Mouse (Mus musculus) C2C12 (cell line): ENCODE results near the gene Cd47. TPM values are rescaled to one million over a fixed set of nuclear protein-coding genes. Genes with fewer than 3 reads are reported as not detected.

Experiments
- H3K27me3 ChIP-seq: one replicate; pipeline ENCODE4 v1.6.1; 2011; ENCODE audit not compliant: control insufficient read depth, insufficient read depth, insufficient read length
- H3K36me3 ChIP-seq: one replicate; pipeline ENCODE4 v1.6.1; 2011; ENCODE audit not compliant: control insufficient read depth, insufficient read depth
- H3K4me3 ChIP-seq: one replicate; pipeline ENCODE4 v1.5.1; 2011; ENCODE audit warnings: mild to moderate bottlenecking, control low read depth; ENCODE audit not compliant: poor library complexity, insufficient read depth, severe bottlenecking
- H3K79me2 ChIP-seq: one replicate; pipeline ENCODE4 v1.6.1; 2011; ENCODE audit not compliant: control insufficient read depth, insufficient read depth
- H3K79me3 ChIP-seq: one replicate; pipeline ENCODE4 v1.6.1; 2011; ENCODE audit warnings: low read depth, control low read depth
- H3ac ChIP-seq: one replicate; pipeline ENCODE3; 2011; ENCODE audit warnings: low read depth; ENCODE audit not compliant: control insufficient read depth, insufficient read length
- CEBPB ChIP-seq: IDR thresholded peaks from one replicate; pipeline ENCODE4 v1.6.1; 2011; ENCODE audit warnings: low read depth, mild to moderate bottlenecking, control low read depth, moderate library complexity
- CTCF ChIP-seq: IDR thresholded peaks from one replicate; pipeline ENCODE4 v1.5.1; 2011; ENCODE audit not compliant: control insufficient read depth, insufficient read depth, insufficient read length
- FOSL1 ChIP-seq: IDR thresholded peaks from one replicate; pipeline ENCODE4 v1.8.0; 2011; ENCODE audit warnings: mild to moderate bottlenecking, low read length; ENCODE audit not compliant: poor library complexity, insufficient read depth, severe bottlenecking
- MAX ChIP-seq: IDR thresholded peaks from one replicate; pipeline ENCODE4 v1.6.1; 2011; ENCODE audit warnings: mild to moderate bottlenecking, control low read depth
- MYOD1 ChIP-seq: IDR thresholded peaks from one replicate; pipeline ENCODE4 v1.6.1; 2011; ENCODE audit warnings: low read depth; ENCODE audit not compliant: control insufficient read depth, insufficient read length
- MYOG ChIP-seq: IDR thresholded peaks from one replicate; pipeline ENCODE4 v1.6.1; 2011; ENCODE audit not compliant: control insufficient read depth, insufficient read length; ENCODE audit errors: extremely low read depth
- USF1 ChIP-seq: IDR thresholded peaks from one replicate; pipeline ENCODE4 v1.6.1; 2011; ENCODE audit warnings: low read depth, mild to moderate bottlenecking, control low read depth, moderate library complexity
- polyA plus RNA-seq: library from polyadenylated mRNA; unstranded; fragments of >200 nt; fragmentation: generic; extraction: Trizol; gene quantifications from one replicate; pipeline ENCODE4 v1.2.1, GENCODE M21; 2012; ENCODE audit warnings: missing spikeins

The Cd47 gene
- polyA plus RNA-seq, 1 experiment = 76.0 TPM

GRCm38 (mm10) chr16:49781556-49782156 is 18.7 kb upstream of the Cd47 start:
- no peak overlapping the region for H3K4me3 ChIP-seq
- H3K79me3 ChIP-seq = no peaks in the 10 kb centered on the region
- H3K79me2 ChIP-seq = no peaks in the 10 kb centered on the region
- no peaks in the 10 kb centered on the region for H3K36me3 ChIP-seq
- H3K27me3 ChIP-seq = no peaks in the 10 kb centered on the region
- TF ChIP-seq MAX (no peak), MYOG (no peak), MYOD1 (no peak), CEBPB (no peak), USF1 (no peak), FOSL1 (no peak), CTCF (no peak)
- no peak overlapping the region for H3ac ChIP-seq

GRCm38 (mm10) chr16:49783369-49783768 is 17.0 kb upstream of the Cd47 start:
- Histone ChIP-seq H3K79me3 (no peaks in the 10 kb centered on the region), H3K4me3 (no peak overlapping the region), H3K27me3 (no peaks in the 10 kb centered on the region), H3K36me3 (no peaks in the 10 kb centered on the region), H3ac (no peak overlapping the region), H3K79me2 (no peaks in the 10 kb centered on the region)
- TF ChIP-seq MAX = no peak
- no peak for TF ChIP-seq MYOD1
- no peak for TF ChIP-seq MYOG
- no peak for TF ChIP-seq USF1
- TF ChIP-seq CTCF = no peak
- no peak for TF ChIP-seq FOSL1
- TF ChIP-seq CEBPB = no peak

GRCm38 (mm10) chr16:49786116-49786515 is 14.2 kb upstream of the Cd47 start:
- Histone ChIP-seq H3K36me3 (no peaks in the 10 kb centered on the region), H3K4me3 (no peak overlapping the region), H3K27me3 (no peaks in the 10 kb centered on the region), H3K79me3 (no peaks in the 10 kb centered on the region), H3K79me2 (no peaks in the 10 kb centered on the region), H3ac (no peak overlapping the region)
- no peak for TF ChIP-seq MYOD1

- Histone ChIP-seq H3K27me3 (no peaks in the 10 kb centered on the region), H3K79me2 (no peaks in the 10 kb centered on the region), H3K36me3 (no peaks in the 10 kb centered on the region), H3K79me3 (no peaks in the 10 kb centered on the region), H3ac (no peak overlapping the region), H3K4me3 (no peak overlapping the region)
- TF ChIP-seq MYOD1 = no peak
- no peak for TF ChIP-seq CTCF
- TF ChIP-seq CEBPB = no peak
- TF ChIP-seq FOSL1 = no peak
- no peak for TF ChIP-seq USF1
- no peak for TF ChIP-seq MYOG
- no peak for TF ChIP-seq MAX
Observed at GRCm38 (mm10) chr16:49787714-49788113, 12.6 kb upstream of the Cd47 start.

GRCm38 (mm10) chr16:49790575-49791465 is 9.5 kb upstream of the Cd47 start:
- no peaks in the 10 kb centered on the region for H3K79me3 ChIP-seq
- H3K79me2 ChIP-seq = no peaks in the 10 kb centered on the region
- H3ac ChIP-seq = no peak overlapping the region
- no peak for TF ChIP-seq MYOG
- TF ChIP-seq USF1 = no peak
- no peak for TF ChIP-seq CEBPB
- no peak for TF ChIP-seq FOSL1
- no peak for TF ChIP-seq MAX
- TF ChIP-seq CTCF = no peak
- no peaks in the 10 kb centered on the region for H3K27me3 ChIP-seq
- no peaks in the 10 kb centered on the region for H3K36me3 ChIP-seq
- no peak overlapping the region for H3K4me3 ChIP-seq
